Mouse (Mus musculus) left cerebral cortex, adult 2 months (tissue): ENCODE results near the gene Reep1. TPM values are rescaled to one million over a fixed set of nuclear protein-coding genes. Genes with fewer than 3 reads are reported as not detected.
A peak's percentile ranks its signal among the peaks of the same experiment; 100 is the strongest.
"Not testable (repeated sequence)": the region's sequence is repeated elsewhere in the genome, so short reads cannot be mapped to it uniquely, and the experiment has no call there.

Experiments
- DNase-seq, 2 experiments: peaks; one replicate each; pipeline ENCODE4 v3.0.0; 2021 to 2022; ENCODE audit warnings: low spot score in 2 of 2, mixed read lengths in 1 of 2; ENCODE audit errors: extremely low spot score in 1 of 2
- H3K27ac ChIP-seq: fragments of 200-600 bp; 2 replicates; pipeline ENCODE4 v1.8.1; 2022
- H3K4me3 ChIP-seq: fragments of 200-600 bp; 2 replicates; pipeline ENCODE4 v1.8.1; 2022
- CTCF ChIP-seq: fragments of 200-600 bp; IDR thresholded peaks from 2 replicates; pipeline ENCODE4 v1.8.1; 2022; ENCODE audit warnings: antibody characterized with exemption, mild to moderate bottlenecking, moderate library complexity
- intact Hi-C: fragments of 180-260 bp; cut with DNase I; formaldehyde crosslinking; loops from one replicate; pipeline ENCODE4 v1.15.1; 2025
- total RNA-seq, 2 experiments: library from RNA; stranded (reverse); gene quantifications; 2 replicates each; pipeline ENCODE4 v1.2.3; 2021

Reep1 gene
- total RNA-seq, 2 experiments from 2014 or later: 81.4 to 81.5 TPM

DNA sequence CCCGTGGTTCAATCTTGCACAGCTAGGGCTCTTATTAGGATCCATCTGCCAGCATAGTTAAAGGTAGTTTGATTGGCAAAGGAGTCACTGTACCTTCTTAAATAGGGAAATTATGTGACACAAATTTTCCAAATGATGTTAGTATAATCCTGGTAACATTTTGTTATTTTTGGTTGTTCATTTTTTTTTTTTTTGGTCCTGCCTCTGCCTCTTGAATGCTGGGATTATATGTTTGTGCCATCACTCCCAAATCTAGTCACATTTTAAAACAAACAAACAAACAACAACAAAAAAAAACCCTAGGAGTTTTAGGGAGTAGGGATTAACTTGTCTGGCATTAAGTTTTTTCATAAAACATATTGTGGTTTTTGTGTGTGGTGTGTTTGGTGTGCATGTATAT, 119.5 kb downstream of the Reep1 start, which contains the start of gene Mrpl35:
TSS of gene Mrpl35 (minus strand) at position 101 of the 400 bp plus-strand sequence.
- no peak for TF ChIP-seq CTCF
- no peak within 1 kb of the TSS for H3K4me3 ChIP-seq
- intact Hi-C loops: loop anchor here (10.0 kb wide), 1 partner anchor 552 kb away; the partner anchor contains the start of gene Krcc1
- no peak within 1 kb of the TSS for H3K27ac ChIP-seq
- DNase-seq: no peak

- intact Hi-C loops: loop anchor here (10.0 kb wide), 1 partner anchor 555 kb away; the partner anchor contains the start of gene Krcc1
- Histone ChIP-seq H3K4me3 (no peak overlapping the region), H3K27ac (no peak overlapping the region)
- no peak for DNase-seq
- no peak for TF ChIP-seq CTCF
Observed at GRCm38 (mm10) chr6:71829768-71830167, 122.4 kb downstream of the Reep1 start.

DNA sequence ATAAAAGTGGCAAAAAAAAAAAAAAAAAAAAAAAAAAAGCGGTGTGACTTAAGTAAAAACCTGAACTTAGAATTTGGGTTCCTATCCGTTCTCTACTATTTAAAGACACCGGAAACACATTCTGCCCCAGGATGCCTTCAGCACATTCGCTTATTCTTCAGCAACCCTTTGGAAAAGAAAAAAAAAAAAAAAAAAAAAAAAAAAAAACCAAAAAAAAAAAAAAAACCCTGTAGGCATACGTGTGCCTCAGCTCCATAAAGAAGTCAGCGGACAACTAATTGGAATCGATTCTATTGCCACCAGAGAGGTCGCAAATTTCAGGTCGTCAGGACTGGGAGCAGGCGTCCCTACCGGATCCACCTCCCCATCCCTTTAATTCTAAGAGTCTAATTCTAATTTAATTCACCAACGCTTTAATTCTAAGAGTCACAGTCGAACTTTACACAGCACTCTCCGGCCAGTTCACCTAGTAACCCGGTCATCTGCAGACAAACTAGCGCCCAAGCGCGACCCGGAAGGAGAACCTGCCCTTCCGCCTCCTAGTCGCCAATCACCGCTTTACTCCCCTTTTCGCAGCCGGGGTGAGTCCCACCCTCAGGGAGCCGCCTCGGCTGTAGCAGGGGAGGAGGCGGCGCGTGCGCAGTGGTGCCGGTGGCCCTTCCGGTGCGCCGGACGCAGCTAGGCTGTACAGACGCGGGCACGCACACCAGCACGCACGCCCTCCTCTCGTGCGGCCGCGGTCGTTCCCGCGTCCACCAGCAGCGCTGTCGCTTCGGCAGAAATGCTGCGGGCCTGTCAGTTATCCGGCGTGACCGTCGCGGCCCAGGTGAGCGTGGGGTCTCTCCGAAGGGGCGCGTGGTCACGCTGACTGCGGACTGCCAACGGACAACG, 123.6 kb downstream of the Reep1 start, which contains the start of gene Immt:
TSS of gene Immt (plus strand) at position 642 of the 891 bp plus-strand sequence.
- peak within 1 kb of the TSS; percentile 99 for H3K27ac ChIP-seq
- intact Hi-C loops: no loop called here
- TF ChIP-seq CTCF: no peak; the same call in 1 of the 2 replicates
- peak within 1 kb of the TSS; percentile 84 for H3K4me3 ChIP-seq
- DNase-seq: peak; percentile 97 to 98

DNA sequence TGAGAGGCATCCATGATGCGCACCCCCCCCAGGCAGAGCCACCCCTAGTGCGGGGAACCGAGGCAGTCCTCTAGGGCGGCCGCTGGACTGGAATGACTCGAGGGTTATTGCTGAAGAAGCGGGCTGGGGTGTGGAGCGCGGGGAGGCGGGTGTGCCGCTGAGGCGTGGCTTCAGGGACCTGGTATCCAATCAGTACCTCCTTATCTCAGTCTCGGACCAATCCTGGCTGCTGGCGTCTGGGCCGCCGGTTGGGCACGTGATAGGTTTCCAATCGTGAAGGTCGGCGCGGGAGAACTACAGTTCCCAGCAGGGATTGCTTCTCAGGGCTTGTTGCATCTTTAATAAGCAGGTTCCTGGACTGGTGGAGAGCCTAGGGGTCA, 124.2 kb downstream of the Reep1 start:
- intact Hi-C loops: no loop called here
- peak; percentile 90 to 95 for DNase-seq
- Histone ChIP-seq H3K27ac (peak overlapping the region; percentile 99), H3K4me3 (peak overlapping the region; percentile 84)
- no peak for TF ChIP-seq CTCF

DNA sequence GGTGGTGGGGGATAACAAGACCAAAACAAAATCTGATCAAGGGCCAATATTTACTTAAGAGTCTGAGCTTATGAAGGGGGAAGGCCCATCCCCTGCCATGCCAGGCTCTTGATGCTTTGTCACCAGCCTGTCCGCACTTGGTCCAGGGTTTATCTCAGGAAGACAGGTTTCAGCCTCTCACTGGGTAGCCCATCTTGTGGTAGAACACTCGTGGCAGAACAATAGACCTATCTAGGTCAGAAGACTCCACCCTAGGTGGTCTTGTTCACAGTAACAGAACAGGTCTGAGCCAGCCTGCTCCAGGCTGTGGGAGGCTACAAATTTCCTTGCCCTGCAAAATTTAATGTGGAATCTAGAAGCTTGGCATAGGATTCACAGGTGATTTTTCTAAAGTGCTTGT, 129.4 kb downstream of the Reep1 start:
- intact Hi-C loops: no loop called here
- no peak for TF ChIP-seq CTCF
- no peak for DNase-seq

DNA sequence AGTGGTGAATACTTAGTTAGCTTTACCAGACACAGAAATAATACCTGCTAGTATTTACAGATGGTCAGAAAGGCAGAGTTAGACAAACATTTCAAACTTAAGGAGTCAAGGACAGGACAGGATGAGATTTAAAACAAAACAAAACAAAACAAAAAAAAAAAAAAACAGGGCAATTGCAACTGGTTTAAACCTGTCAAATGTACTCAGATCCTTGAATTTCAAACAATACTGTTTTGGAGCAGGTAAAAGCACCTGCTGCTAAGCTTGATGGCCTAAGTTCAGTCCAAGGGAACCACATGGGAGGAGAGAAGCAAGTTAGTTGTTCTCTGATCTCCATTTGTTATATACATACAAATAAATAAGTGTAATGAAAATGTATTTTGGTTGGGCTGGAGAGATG, 132.5 kb downstream of the Reep1 start:
- TF ChIP-seq CTCF: no peak
- Histone ChIP-seq H3K4me3 (no peak overlapping the region), H3K27ac (no peak overlapping the region)
- intact Hi-C loops: no loop called here
- DNase-seq: no peak

More for the DNA sequence above, 129.4 kb downstream of the Reep1 start:
- H3K27ac ChIP-seq: no peak overlapping the region
- no peak overlapping the region for H3K4me3 ChIP-seq

DNA sequence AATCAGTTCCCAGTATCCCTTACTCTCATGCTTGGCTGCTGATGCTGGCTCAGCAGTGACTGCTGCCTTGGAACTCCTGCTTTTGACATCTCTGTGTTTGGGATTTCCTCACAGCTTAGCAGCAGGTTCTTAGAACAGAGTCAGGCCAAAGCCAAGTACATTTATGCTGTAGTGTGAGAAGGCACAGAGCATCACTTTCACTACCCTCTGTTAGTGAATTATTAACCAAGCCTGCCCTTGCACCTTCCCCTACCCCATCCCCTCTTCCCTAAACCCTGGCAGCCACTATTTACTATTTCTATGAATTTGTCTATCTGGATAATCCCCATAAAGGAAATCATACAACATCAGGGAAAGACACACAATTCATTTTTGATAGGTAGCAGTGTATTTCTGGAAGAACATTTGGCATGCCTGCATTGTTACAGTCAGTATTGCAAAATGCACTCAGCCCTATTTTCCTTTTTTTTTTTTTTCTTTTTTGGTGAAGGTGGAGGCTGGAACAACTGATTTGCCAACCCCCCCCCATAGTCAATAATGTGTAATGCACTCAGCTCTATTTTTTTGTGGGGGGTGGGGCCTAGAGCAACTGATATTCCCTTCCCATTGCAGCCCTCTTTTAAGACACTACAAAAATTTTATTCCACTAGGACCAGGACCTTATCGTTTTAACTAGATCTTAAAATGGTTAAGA, 133.4 kb downstream of the Reep1 start:
- no peak overlapping the region for H3K4me3 ChIP-seq
- DNase-seq: no peak
- H3K27ac ChIP-seq: no peak overlapping the region
- intact Hi-C loops: no loop called here
- TF ChIP-seq CTCF: no peak

DNA sequence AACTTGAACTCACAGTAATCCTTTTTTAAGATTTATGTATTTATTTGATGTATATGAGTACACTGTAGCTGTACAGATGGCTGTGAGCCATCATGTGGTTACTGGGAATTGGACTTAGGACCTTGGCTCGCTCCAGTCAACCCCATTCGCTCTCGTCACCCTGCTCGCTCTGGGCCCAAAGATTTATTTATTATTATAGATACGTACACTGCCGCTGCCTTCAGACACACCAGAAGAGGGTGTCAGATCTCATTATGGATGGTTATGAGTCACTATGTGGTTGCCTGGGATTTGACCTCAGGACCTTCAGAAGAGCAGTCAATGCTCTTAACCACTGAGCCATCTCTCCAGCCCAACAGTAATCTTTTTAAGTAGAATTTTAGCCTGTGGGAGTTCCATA, 139.5 kb downstream of the Reep1 start:
- H3K4me3 ChIP-seq, intact Hi-C loops, DNase-seq, H3K27ac ChIP-seq: not testable (repeated sequence)

Other genes with a start within 250 kb of the Reep1 start
- 10 to 100 TPM; 50.9 to 54.8 TPM for gene Rnf103, start 213.7 kb upstream of the Reep1 start, total RNA-seq
- 100 to 1,000 TPM in 1 of 2 experiments, 10 to 100 TPM in 1; 100.0 to 109 TPM for gene Chmp3, start 163.8 kb upstream of the Reep1 start, total RNA-seq
- 10 to 100 TPM; 48.9 to 53.7 TPM for gene Kdm3a, start 74.6 kb upstream of the Reep1 start, total RNA-seq
- gene Mrpl35, start 119.4 kb downstream of the Reep1 start, total RNA-seq: 10 to 100 TPM; 27.8 to 29.6 TPM
- gene Immt, start 123.8 kb downstream of the Reep1 start, total RNA-seq: 100 to 1,000 TPM; 126 to 150 TPM
- 10 to 100 TPM; 74.3 to 74.8 TPM for gene Ptcd3, start 201.2 kb downstream of the Reep1 start, total RNA-seq
- gene Polr1a, start 201.5 kb downstream of the Reep1 start, total RNA-seq: 10 to 100 TPM; 31.8 to 31.9 TPM